Mouse (Mus musculus) forebrain, embryonic 14.5 days (tissue): ENCODE data around the gene Efr3b. TPM values are rescaled to one million over a fixed set of nuclear protein-coding genes. Genes with fewer than 3 reads are reported as not detected.
"Not testable (repeated sequence)": the region's sequence is repeated elsewhere in the genome, so short reads cannot be mapped to it uniquely, and the experiment has no call there.

Source experiments
- ATAC-seq: fragments of 200-750 bp; cut with Nextera tagmentation; 2 replicates; pipeline ENCODE4 v1.8.0; 2017; ENCODE audit warnings: mild to moderate bottlenecking, moderate library complexity
- DNase-seq: peaks from one replicate; pipeline ENCODE4 v3.0.0-alpha.2; 2015; ENCODE audit warnings: low spot score
- H3K27ac ChIP-seq: fragments of 300-500 bp; sonication (generic); 2 replicates; pipeline ENCODE4 v1.5.1; 2014; ENCODE audit warnings: low read depth, mild to moderate bottlenecking, control low read depth, low read length, moderate library complexity
- H3K27me3 ChIP-seq: fragments of 300-500 bp; sonication (generic); replicated peaks from 2 replicates; pipeline ENCODE4 v1.6.1; 2014; ENCODE audit warnings: low read length, control low read depth, mixed read lengths; ENCODE audit not compliant: control insufficient read depth, insufficient read depth
- H3K36me3 ChIP-seq: fragments of 300-500 bp; sonication (generic); 2 replicates; pipeline ENCODE4 v1.6.1; 2014; ENCODE audit warnings: low read length, control low read depth; ENCODE audit not compliant: control insufficient read depth, insufficient read depth
- H3K4me1 ChIP-seq: fragments of 300-500 bp; sonication (generic); 2 replicates; pipeline ENCODE4 v1.6.1; 2014; ENCODE audit warnings: antibody characterized with exemption, low read length, control low read depth; ENCODE audit not compliant: control insufficient read depth, insufficient read depth
- H3K4me2 ChIP-seq: fragments of 300-500 bp; sonication (generic); 2 replicates; pipeline ENCODE4 v1.6.1; 2014; ENCODE audit warnings: mild to moderate bottlenecking, control low read depth, low read length
- H3K4me3 ChIP-seq: fragments of 300-500 bp; sonication (generic); 2 replicates; pipeline ENCODE4 v1.5.1; 2014; ENCODE audit warnings: low read depth, low read length, control low read depth
- H3K9ac ChIP-seq: fragments of 300-500 bp; sonication (generic); 2 replicates; pipeline ENCODE4 v1.6.1; 2014; ENCODE audit warnings: mild to moderate bottlenecking, low read length, control low read depth, moderate library complexity
- H3K9me3 ChIP-seq: fragments of 300-500 bp; sonication (generic); replicated peaks from 2 replicates; pipeline ENCODE4 v1.6.1; 2016; ENCODE audit warnings: low read length, control low read depth, mixed read lengths; ENCODE audit not compliant: control insufficient read depth
- WGBS: fragments of 180-500 bp; shearing (Covaris S2); extraction: QIAGEN DNeasy Blood & Tissue Kit; methylation state at CpG from one replicate; pipeline ENCODE4 v1.1.7; 2014; 5-methylcytosine and 5-hydroxymethylcytosine counted together
- polyA plus RNA-seq: library from polyadenylated mRNA; unstranded; fragments of >200 nt; fragmentation: Nextera tagmentation; extraction: Ambion mirVana; gene quantifications from 2 replicates; pipeline ENCODE4 v1.2.1, GENCODE M21; 2014

Gene Efr3b
- polyA plus RNA-seq, 1 experiment from 2014 or later, result 16.9 TPM

GRCm38 (mm10) chr12:3983736-3984135 is 55.0 kb downstream of the Efr3b start:
- H3K9me3 ChIP-seq, result no peaks in the 10 kb centered on the region
- no peaks in the 10 kb centered on the region for H3K27me3 ChIP-seq
- 0% methylated on average over 1 of the region's 1 CpGs for WGBS
- no peak overlapping the region for H3K9ac ChIP-seq
- no peak overlapping the region for H3K4me3 ChIP-seq
- 0 out of 2 replicates have a peak, but pooled peaks cover 15% of the 10 kb centered on the region for H3K36me3 ChIP-seq
- ATAC-seq (no peak), DNase-seq (peak; percentile 88)
- no peak overlapping the region for H3K27ac ChIP-seq
- 0 out of 2 replicates have a peak, but pooled peaks cover 9% of the 10 kb centered on the region for H3K4me1 ChIP-seq
- H3K4me2 ChIP-seq, result no peak overlapping the region

GRCm38 (mm10) chr12:3982257-3982656 is 56.5 kb downstream of the Efr3b start:
- peaks cover 29% of the 10 kb centered on the region for H3K36me3 ChIP-seq
- no peaks in the 10 kb centered on the region for H3K27me3 ChIP-seq
- H3K4me1 ChIP-seq, result 0 out of 2 replicates have a peak, but pooled peaks cover 9% of the 10 kb centered on the region
- no peak for ATAC-seq
- 17% methylated on average over 6 of the region's 6 CpGs for WGBS
- peak overlapping the region; percentile 56 for H3K9ac ChIP-seq
- peak overlapping the region; percentile 35 for H3K4me3 ChIP-seq
- no peaks in the 10 kb centered on the region for H3K9me3 ChIP-seq
- no peak overlapping the region for H3K27ac ChIP-seq
- peak overlapping the region; percentile 81 for H3K4me2 ChIP-seq
- DNase-seq, result peak; percentile 72

- ATAC-seq (peak; percentile 88), DNase-seq (peak; percentile 87)
- peak overlapping the region; percentile 56 for H3K9ac ChIP-seq
- H3K27ac ChIP-seq, result peak overlapping the region; percentile 58; the same call in 1 of the 2 replicates
- no peaks in the 10 kb centered on the region for H3K9me3 ChIP-seq
- peak overlapping the region; percentile 81 for H3K4me2 ChIP-seq
- peak overlapping the region; percentile 35 for H3K4me3 ChIP-seq
- H3K36me3 ChIP-seq, result peaks cover 36% of the 10 kb centered on the region
- 1% methylated on average over 40 of the region's 41 CpGs for WGBS
- H3K4me1 ChIP-seq, result 0 out of 2 replicates have a peak, but pooled peaks cover 9% of the 10 kb centered on the region
- H3K27me3 ChIP-seq, result no peaks in the 10 kb centered on the region
Measured at GRCm38 (mm10) chr12:3981350-3982131, 57.2 kb downstream of the Efr3b start.

- H3K9ac ChIP-seq, result 0 out of 2 replicates have a peak overlapping the region, but pooled peaks have one; percentile 56
- H3K27ac ChIP-seq, result 0 out of 2 replicates have a peak overlapping the region, but pooled peaks have one; percentile 21
- ATAC-seq (no peak; the same call in 1 of the 2 replicates), DNase-seq (no peak)
- 0 out of 2 replicates have a peak, but pooled peaks cover 9% of the 10 kb centered on the region for H3K4me1 ChIP-seq
- H3K27me3 ChIP-seq, result no peaks in the 10 kb centered on the region
- H3K36me3 ChIP-seq, result peaks cover 41% of the 10 kb centered on the region
- peak overlapping the region; percentile 81 for H3K4me2 ChIP-seq
- WGBS, result 61% methylated on average over 1 of the region's 1 CpGs
- H3K4me3 ChIP-seq, result peak overlapping the region; percentile 35; the same call in 1 of the 2 replicates
- no peaks in the 10 kb centered on the region for H3K9me3 ChIP-seq
Measured at GRCm38 (mm10) chr12:3980991-3981349, 57.7 kb downstream of the Efr3b start.

GRCm38 (mm10) chr12:3973169-3973568 is 65.5 kb downstream of the Efr3b start:
- H3K4me2 ChIP-seq, H3K27ac ChIP-seq, H3K27me3 ChIP-seq, DNase-seq, ATAC-seq, H3K9ac ChIP-seq, H3K4me1 ChIP-seq, H3K9me3 ChIP-seq, H3K4me3 ChIP-seq: not testable (repeated sequence)
- H3K36me3 ChIP-seq, result peaks cover 80% of the 10 kb centered on the region
- 97% methylated on average over 6 of the region's 6 CpGs for WGBS

GRCm38 (mm10) chr12:3968380-3968779 is 70.3 kb downstream of the Efr3b start:
- Histone ChIP-seq H3K9ac (no peak overlapping the region), H3K36me3 (peaks cover 75% of the 10 kb centered on the region), H3K9me3 (no peaks in the 10 kb centered on the region), H3K4me3 (no peak overlapping the region), H3K4me1 (no peaks in the 10 kb centered on the region), H3K27ac (no peak overlapping the region), H3K27me3 (no peaks in the 10 kb centered on the region), H3K4me2 (no peak overlapping the region)
- no peak for ATAC-seq
- no peak for DNase-seq
- 70% methylated on average over 9 of the region's 9 CpGs for WGBS

GRCm38 (mm10) chr12:3967196-3967595 is 71.5 kb downstream of the Efr3b start:
- H3K27me3 ChIP-seq, result no peaks in the 10 kb centered on the region
- H3K4me1 ChIP-seq, result no peaks in the 10 kb centered on the region
- H3K9ac ChIP-seq, result no peak overlapping the region
- H3K4me2 ChIP-seq, result no peak overlapping the region
- H3K27ac ChIP-seq, result no peak overlapping the region
- 96% methylated on average over 4 of the region's 4 CpGs for WGBS
- ATAC-seq (no peak), DNase-seq (no peak)
- H3K9me3 ChIP-seq, result no peaks in the 10 kb centered on the region
- no peak overlapping the region for H3K4me3 ChIP-seq
- H3K36me3 ChIP-seq, result peaks cover 71% of the 10 kb centered on the region

- Histone ChIP-seq H3K4me3 (peak overlapping the region; percentile 70), H3K27ac (0 out of 2 replicates have a peak overlapping the region, but pooled peaks have one; percentile 89), H3K9me3 (no peaks in the 10 kb centered on the region), H3K9ac (peak overlapping the region; percentile 89), H3K4me1 (peaks cover 3% of the 10 kb centered on the region; the same call in 1 of the 2 replicates), H3K4me2 (peak overlapping the region; percentile 94), H3K36me3 (peaks cover 18% of the 10 kb centered on the region), H3K27me3 (peaks cover 4% of the 10 kb centered on the region; the same call in 1 of the 2 replicates)
- no peak for ATAC-seq
- 49% methylated on average over 4 of the region's 4 CpGs for WGBS
- DNase-seq, result no peak
Measured at GRCm38 (mm10) chr12:3960553-3960952, 78.2 kb downstream of the Efr3b start.
